Mouse (Mus musculus) hindbrain, embryonic 16.5 days (tissue): ENCODE data around the gene Ncln. TPM values are rescaled to one million over a fixed set of nuclear protein-coding genes. Genes with fewer than 3 reads are reported as not detected.

ENCODE experiments used
- ATAC-seq: fragments of 200-750 bp; cut with Nextera tagmentation; 2 replicates; pipeline ENCODE4 v1.8.0; 2017; ENCODE audit warnings: moderate TSS enrichment, moderate library complexity
- H3K27ac ChIP-seq: fragments of 300-500 bp; sonication (generic); 2 replicates; pipeline ENCODE4 v1.5.1; 2014; ENCODE audit warnings: low read depth, mild to moderate bottlenecking, control low read depth, low read length, moderate library complexity
- H3K27me3 ChIP-seq: fragments of 300-500 bp; sonication (generic); replicated peaks from 2 replicates; pipeline ENCODE4 v1.6.1; 2014; ENCODE audit warnings: low read length; ENCODE audit not compliant: control insufficient read depth, insufficient read depth
- H3K36me3 ChIP-seq: fragments of 300-500 bp; sonication (generic); 2 replicates; pipeline ENCODE4 v1.6.1; 2014; ENCODE audit warnings: mild to moderate bottlenecking, low read length, moderate library complexity, mixed read lengths; ENCODE audit not compliant: control insufficient read depth, insufficient read depth
- H3K4me1 ChIP-seq: fragments of 300-500 bp; sonication (generic); 2 replicates; pipeline ENCODE4 v1.6.1; 2014; ENCODE audit warnings: low read depth, low read length; ENCODE audit not compliant: control insufficient read depth, insufficient read depth
- H3K4me2 ChIP-seq: fragments of 300-500 bp; sonication (generic); 2 replicates; pipeline ENCODE4 v1.6.1; 2014; ENCODE audit warnings: mild to moderate bottlenecking, low read length, control low read depth, moderate library complexity
- H3K4me3 ChIP-seq: fragments of 300-500 bp; sonication (generic); 2 replicates; pipeline ENCODE4 v1.5.1; 2014; ENCODE audit warnings: mild to moderate bottlenecking, low read length, control low read depth, moderate library complexity
- H3K9ac ChIP-seq: fragments of 300-500 bp; sonication (generic); 2 replicates; pipeline ENCODE4 v1.6.1; 2014; ENCODE audit warnings: low read depth, mild to moderate bottlenecking, control low read depth, low read length, moderate library complexity
- H3K9me3 ChIP-seq: fragments of 300-500 bp; sonication (generic); 2 replicates; pipeline ENCODE4 v1.6.1; 2014; ENCODE audit warnings: mild to moderate bottlenecking, low read length, moderate library complexity; ENCODE audit not compliant: control insufficient read depth
- WGBS: fragments of 180-500 bp; shearing (Covaris S2); extraction: QIAGEN DNeasy Blood & Tissue Kit; methylation state at CpG from one replicate; pipeline ENCODE4 v1.1.7; 2014; 5-methylcytosine and 5-hydroxymethylcytosine counted together
- polyA plus RNA-seq: library from polyadenylated mRNA; unstranded; fragments of >200 nt; fragmentation: Nextera tagmentation; extraction: Ambion mirVana; gene quantifications from 2 replicates; pipeline ENCODE4 v1.2.1, GENCODE M21; 2015

The Ncln gene
- polyA plus RNA-seq, 1 experiment from 2014 or later: 68.9 TPM

- H3K4me1 ChIP-seq: no peaks in the 10 kb centered on the region
- H3K36me3 ChIP-seq: no peaks in the 10 kb centered on the region
- H3K4me3 ChIP-seq: no peak overlapping the region
- no peaks in the 10 kb centered on the region for H3K9me3 ChIP-seq
- H3K27ac ChIP-seq: no peak overlapping the region
- H3K27me3 ChIP-seq: peaks cover 6% of the 10 kb centered on the region; the same call in 1 of the 2 replicates
- no peak for ATAC-seq
- WGBS: 85% methylated on average over 6 of the region's 6 CpGs
- H3K9ac ChIP-seq: no peak overlapping the region
- H3K4me2 ChIP-seq: no peak overlapping the region
Measured at GRCm38 (mm10) chr10:81519227-81519977, 23.2 kb upstream of the Ncln start.

- WGBS: 13% methylated on average over 4 of the region's 4 CpGs
- Histone ChIP-seq H3K27ac (no peak overlapping the region), H3K9me3 (no peaks in the 10 kb centered on the region), H3K4me2 (no peak overlapping the region), H3K4me1 (no peaks in the 10 kb centered on the region), H3K36me3 (no peaks in the 10 kb centered on the region), H3K9ac (no peak overlapping the region), H3K4me3 (no peak overlapping the region), H3K27me3 (peaks cover 5% of the 10 kb centered on the region; the same call in 1 of the 2 replicates)
- ATAC-seq: no peak
Measured at GRCm38 (mm10) chr10:81518546-81518945, 22.4 kb upstream of the Ncln start.

- Histone ChIP-seq H3K4me1 (no peaks in the 10 kb centered on the region), H3K9ac (no peak overlapping the region), H3K4me2 (no peak overlapping the region), H3K27ac (no peak overlapping the region), H3K9me3 (no peaks in the 10 kb centered on the region), H3K36me3 (no peaks in the 10 kb centered on the region), H3K27me3 (peaks cover 4% of the 10 kb centered on the region; the same call in 1 of the 2 replicates), H3K4me3 (no peak overlapping the region)
- WGBS: 76% methylated on average over 8 of the region's 8 CpGs
- ATAC-seq: no peak
Measured at GRCm38 (mm10) chr10:81517227-81517626, 21.0 kb upstream of the Ncln start.

- Histone ChIP-seq H3K9ac (no peak overlapping the region), H3K4me2 (no peak overlapping the region), H3K27ac (no peak overlapping the region), H3K4me3 (no peak overlapping the region), H3K36me3 (no peaks in the 10 kb centered on the region), H3K4me1 (no peaks in the 10 kb centered on the region), H3K27me3 (peaks cover 6% of the 10 kb centered on the region; the same call in 1 of the 2 replicates), H3K9me3 (no peaks in the 10 kb centered on the region)
- no peak for ATAC-seq
- WGBS: 87% methylated on average over 5 of the region's 5 CpGs
Measured at GRCm38 (mm10) chr10:81513798-81514197, 17.6 kb upstream of the Ncln start.

- Histone ChIP-seq H3K36me3 (no peaks in the 10 kb centered on the region), H3K4me1 (no peaks in the 10 kb centered on the region), H3K9ac (no peak overlapping the region), H3K27me3 (peaks cover 6% of the 10 kb centered on the region; the same call in 1 of the 2 replicates), H3K4me3 (no peak overlapping the region), H3K27ac (no peak overlapping the region), H3K9me3 (no peaks in the 10 kb centered on the region), H3K4me2 (no peak overlapping the region)
- ATAC-seq: no peak
- WGBS: 85% methylated on average over 14 of the region's 14 CpGs
Measured at GRCm38 (mm10) chr10:81510246-81510810, 14.1 kb upstream of the Ncln start.

GRCm38 (mm10) chr10:81507691-81508489 is 11.7 kb upstream of the Ncln start:
- Histone ChIP-seq H3K27me3 (peaks cover 6% of the 10 kb centered on the region; the same call in 1 of the 2 replicates), H3K36me3 (no peaks in the 10 kb centered on the region), H3K9ac (no peak overlapping the region), H3K9me3 (no peaks in the 10 kb centered on the region), H3K27ac (no peak overlapping the region), H3K4me3 (no peak overlapping the region), H3K4me2 (no peak overlapping the region), H3K4me1 (peaks cover 1% of the 10 kb centered on the region; the same call in 1 of the 2 replicates)
- ATAC-seq: no peak
- WGBS: 79% methylated on average over 13 of the region's 13 CpGs

DNA sequence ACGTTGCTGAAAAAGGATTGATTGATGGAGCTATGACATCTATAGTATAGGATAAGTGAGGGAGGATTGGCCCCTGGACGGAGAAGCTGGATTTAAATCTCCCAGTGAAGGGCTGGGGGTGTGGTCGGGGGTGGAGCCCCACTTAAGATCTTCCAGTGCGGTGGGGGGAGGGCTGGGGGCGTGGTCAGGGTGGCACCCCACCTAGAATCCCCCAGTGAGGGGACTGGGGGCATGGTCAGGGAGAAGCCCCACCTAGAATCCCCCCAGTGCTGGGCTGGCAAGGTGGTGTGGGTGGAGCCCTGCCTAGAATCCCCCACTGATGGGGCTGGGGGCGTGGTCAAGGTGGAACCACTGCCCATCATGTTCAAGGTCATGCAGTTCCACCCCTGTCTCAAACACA is 10.9 kb upstream of the Ncln start:
- no peaks in the 10 kb centered on the region for H3K9me3 ChIP-seq
- H3K27me3 ChIP-seq: peaks cover 4% of the 10 kb centered on the region; the same call in 1 of the 2 replicates
- H3K4me2 ChIP-seq: no peak overlapping the region
- no peak for ATAC-seq
- no peaks in the 10 kb centered on the region for H3K36me3 ChIP-seq
- 36% methylated on average over 6 of the region's 6 CpGs for WGBS
- H3K27ac ChIP-seq: no peak overlapping the region
- no peak overlapping the region for H3K9ac ChIP-seq
- peaks cover 3% of the 10 kb centered on the region; the same call in 1 of the 2 replicates for H3K4me1 ChIP-seq
- H3K4me3 ChIP-seq: no peak overlapping the region

- no peaks in the 10 kb centered on the region for H3K36me3 ChIP-seq
- WGBS: 82% methylated on average over 15 of the region's 15 CpGs
- no peak overlapping the region for H3K4me2 ChIP-seq
- ATAC-seq: no peak
- H3K9ac ChIP-seq: no peak overlapping the region
- no peaks in the 10 kb centered on the region for H3K27me3 ChIP-seq
- H3K4me1 ChIP-seq: peaks cover 3% of the 10 kb centered on the region; the same call in 1 of the 2 replicates
- H3K9me3 ChIP-seq: no peaks in the 10 kb centered on the region
- no peak overlapping the region for H3K27ac ChIP-seq
- no peak overlapping the region for H3K4me3 ChIP-seq
Measured at GRCm38 (mm10) chr10:81505016-81505664, 8.9 kb upstream of the Ncln start.
